Mouse (Mus musculus) spleen, postnatal 14 days (tissue): ENCODE measurements around the gene Hes6.

Experiments used
- DNase-seq, 2 experiments: peaks; one replicate each; pipeline ENCODE4 v3.0.0; 2021 to 2022; ENCODE audit warnings: low spot score in 2 of 2

Hes6 gene

DNA sequence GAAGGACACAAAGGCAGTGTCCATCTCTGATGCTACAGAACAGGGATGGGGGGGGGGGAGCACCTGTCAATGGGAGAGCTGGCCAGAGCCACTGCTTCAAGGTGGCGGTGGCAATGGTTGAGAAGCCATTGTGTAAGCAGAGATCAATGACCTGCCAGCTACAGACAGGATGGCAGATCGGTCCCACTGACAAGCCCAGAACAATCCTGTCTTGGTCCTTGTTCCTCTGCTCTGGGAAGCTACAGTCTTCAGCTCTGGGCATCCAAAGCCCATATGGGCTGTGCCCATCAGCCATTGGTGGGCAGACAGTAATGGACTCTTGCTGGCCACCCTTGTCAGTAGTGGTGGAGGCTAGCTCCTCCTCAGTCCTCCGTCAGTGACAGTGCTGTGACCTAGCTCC lies 28.0 kb upstream of the Hes6 start:
- no peak for DNase-seq

DNA sequence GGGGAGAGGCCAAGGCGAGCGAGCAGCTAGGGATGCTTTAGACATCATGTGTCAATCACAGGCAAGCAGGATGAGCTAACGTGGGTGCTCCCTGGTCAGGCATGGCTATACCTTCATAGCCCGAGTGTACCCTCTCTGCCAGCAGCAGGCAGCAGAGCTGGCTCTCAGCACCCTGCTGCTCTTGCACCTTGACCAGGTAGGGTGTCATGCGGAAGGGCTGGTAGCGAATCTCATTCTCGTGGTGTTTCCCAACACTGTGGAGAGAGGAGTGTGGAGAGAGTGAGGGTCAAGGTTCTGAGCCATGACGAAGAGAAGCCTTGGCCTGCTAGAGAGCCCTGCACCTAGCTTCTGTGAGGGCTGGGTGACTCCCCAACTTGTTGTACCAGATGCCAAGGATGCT lies 25.9 kb upstream of the Hes6 start:
- DNase-seq = no peak

DNA sequence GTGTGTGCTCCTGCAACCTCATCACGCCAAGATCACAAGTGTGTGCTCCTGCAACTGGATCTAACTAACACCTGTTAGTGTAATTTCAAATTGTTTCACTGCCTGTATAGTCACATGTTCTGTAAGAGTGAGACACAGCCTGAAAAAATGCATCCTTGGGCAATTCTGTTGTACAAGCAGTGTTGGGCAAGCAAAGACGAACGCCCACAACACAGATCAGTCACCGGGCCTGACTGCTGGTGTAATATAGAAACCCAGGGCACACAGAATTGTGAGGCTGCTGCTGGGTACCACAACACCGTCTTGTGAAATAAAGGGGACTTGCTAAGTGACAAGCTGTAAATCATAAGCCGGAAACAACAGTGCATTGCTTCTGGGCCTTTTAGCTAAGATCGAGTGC lies 23.7 kb upstream of the Hes6 start:
- no peak for DNase-seq

DNA sequence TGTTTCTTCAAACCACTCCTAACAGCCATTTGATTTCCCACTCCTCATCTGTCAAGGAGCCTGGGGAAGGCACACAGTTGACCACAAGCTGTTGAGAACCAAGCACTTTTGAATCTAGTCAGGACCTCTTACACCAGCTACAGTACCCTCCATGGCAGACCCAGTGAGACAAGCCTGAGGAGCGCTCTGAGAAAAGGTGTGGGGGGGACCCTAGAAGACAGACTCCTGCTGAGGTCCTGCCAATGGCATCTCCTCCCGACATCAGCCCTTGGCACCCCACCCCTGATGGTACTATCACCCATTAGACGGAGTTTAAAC lies 23.2 kb upstream of the Hes6 start:
- no peak for DNase-seq

DNA sequence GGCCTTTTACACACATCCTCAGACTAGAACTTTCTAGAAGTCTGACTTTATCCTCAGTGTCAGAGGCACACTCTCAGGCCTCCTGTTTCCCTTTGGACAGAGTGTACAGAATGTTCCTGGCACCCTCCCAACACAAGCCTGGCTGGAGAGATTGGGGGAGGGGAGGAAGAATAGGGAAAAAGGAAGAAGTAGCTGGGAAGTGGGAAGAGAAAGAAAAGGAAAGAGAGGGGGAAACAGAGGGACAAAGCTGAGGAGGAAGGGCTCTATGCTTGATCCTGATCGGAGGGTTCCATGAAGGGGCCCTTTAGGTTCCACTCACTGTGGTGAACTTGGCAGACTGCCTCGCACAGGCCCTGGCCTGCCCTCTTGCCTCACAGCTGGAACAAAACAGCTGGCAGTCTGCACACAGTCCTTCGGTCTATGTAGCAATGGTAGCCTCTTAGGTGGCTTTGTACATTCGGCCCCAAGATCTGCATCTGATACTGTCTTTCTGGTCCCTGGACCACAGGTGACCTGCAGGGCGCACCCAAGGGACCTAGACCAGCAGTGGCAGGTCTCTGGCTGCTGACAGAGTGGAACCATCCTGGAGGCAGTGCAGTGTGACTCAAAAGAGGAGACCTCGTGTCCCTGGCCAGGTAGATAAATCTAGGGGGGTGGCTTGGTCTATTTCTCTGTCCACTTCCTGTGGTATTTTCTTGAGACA lies 22.7 kb upstream of the Hes6 start:
- no peak for DNase-seq

DNA sequence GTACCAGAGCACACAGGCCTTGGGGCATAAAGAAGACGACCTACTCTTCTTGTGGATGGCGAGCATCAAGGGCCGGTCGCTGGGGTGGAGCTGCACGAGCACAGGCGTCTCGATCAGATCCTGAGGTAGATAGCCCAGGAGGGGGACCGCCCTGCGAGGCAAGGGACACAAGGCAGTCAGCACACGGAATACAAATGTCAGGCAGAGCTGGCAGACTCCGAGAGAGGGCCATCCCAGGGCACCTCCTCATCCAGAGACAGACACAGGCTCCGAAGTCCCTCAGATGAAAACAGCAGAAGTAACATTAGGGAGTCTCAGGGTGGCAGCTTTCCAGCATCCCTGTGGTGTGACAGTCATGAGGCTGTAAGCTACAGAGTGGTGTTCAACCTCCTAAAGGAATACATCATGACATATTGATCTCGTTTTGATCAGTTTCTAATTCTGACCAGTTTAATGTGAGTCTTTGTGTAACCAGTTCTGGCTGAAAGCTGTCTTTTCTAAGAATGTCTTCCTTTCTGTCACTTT lies 21.8 kb upstream of the Hes6 start:
- no peak for DNase-seq

DNA sequence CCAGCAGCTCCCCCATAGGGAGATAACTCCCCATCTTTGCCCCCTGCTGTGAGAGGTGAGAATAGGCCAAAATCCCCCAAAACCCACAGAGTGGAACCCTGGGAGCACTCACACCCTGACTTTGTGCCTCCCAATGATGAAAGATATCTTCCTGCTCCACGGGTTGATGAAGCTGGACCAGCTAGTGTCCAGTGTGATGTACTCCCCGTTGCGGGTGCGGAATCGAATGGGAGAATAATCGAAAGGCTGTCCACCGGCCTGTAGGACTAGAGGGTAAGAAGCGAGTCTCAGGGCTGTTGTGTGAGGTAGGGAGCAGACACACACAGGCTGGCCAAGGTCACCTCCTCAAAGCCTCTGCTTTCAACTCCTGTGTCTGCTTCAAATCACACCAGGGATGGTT lies 21.1 kb upstream of the Hes6 start:
- DNase-seq = no peak

DNA sequence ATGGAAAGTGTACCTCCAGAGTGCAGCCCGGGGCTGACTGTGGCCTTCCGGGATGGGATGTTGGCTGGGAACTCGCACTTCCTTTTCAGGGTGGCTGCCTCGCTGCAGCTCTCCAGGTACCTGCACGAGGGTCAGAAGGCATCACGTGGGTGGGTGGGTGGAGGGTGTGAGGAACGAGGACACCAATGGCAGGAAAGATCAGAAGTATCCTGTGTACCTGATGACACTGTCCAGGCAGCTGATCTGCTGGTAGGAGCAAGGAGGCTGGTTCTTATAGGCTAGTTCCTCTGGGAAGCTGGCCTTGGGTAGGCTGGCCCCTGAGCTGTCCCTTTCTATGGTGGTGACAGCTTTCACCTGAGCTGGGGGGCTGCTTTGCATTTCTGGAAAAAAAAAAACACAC lies 16.9 kb upstream of the Hes6 start:
- DNase-seq = no peak

DNA sequence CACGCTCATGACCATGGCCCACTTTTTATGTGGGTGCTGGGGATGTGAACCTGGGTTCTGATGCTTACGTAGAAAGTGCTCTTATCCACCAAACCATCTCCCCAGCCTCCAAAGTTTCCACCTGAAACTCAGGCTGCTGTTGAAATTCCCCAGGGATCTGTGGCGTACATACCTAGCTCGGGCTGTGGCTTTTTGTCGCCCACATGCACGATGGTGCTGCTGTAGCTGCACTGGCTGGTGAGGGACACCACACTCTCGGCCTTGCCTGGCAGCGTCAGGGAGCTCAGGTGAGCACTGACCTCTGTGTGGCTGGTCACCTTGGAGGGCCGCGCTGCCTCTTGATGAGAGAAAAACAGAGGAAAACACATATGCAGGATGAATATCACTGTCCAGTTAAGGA lies 15.4 kb upstream of the Hes6 start:
- no peak for DNase-seq

DNA sequence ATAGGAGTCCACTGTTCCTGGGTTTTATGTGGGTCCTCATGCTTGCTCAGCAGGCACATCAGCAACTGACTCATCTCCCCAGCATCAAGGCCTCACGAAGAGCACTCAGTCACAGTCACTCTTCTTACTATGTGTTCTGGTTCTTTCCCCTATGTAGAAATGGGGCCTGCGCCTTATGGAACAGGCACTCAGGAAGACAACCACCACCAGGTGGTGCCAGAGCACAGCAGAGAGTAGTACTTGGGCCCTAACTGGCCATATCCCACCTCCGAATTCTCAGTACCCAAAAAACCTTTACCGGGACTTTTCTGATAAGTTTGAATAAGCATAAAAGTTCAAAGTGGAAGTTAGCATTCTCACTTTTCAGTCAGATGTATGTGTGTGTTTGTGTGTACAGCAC lies 14.8 kb upstream of the Hes6 start:
- peak; percentile 50 to 76 for DNase-seq

DNA sequence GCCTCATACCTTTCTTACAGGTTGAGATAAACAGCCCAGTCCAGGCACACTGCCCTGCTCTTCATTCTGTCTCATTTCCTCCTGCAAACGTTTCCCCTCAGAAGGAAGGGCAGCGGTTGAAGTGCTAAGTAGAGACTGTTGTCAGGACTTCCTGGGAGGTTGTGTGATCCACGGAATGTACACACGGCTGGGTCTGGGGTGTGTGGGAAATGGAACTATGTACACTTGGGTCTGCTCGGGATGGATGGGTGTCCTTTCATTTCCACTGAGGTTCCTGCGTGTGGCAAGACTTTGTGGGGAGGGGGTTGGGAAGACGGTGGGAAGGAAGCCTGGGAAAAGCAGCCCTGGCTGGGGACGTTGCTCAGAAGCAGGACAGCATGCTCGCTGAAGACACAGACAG lies 12.6 kb upstream of the Hes6 start:
- no peak for DNase-seq

DNA sequence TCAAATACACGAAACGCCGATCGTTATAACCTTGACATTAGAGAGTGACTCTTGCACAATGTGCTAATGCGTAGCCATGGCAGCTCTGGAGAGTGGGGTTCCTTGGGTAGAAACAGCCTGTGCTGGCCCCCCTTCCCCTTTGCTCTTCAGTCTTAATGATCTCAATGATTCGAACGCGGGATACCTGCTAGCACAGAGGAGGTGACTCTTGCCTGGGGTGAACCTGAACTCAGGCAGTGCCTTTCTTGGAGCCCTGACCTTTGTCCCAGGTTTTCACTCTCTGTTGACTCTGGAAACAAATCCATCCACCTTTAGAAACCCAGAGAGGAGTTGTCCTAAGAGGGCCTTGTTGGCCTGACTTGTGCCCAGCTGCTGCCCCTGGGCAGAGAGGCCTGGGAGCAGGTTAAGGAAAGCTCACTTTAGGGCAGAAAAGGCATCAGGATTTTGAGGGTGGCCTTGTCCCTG lies 6.8 kb upstream of the Hes6 start:
- DNase-seq = no peak

DNA sequence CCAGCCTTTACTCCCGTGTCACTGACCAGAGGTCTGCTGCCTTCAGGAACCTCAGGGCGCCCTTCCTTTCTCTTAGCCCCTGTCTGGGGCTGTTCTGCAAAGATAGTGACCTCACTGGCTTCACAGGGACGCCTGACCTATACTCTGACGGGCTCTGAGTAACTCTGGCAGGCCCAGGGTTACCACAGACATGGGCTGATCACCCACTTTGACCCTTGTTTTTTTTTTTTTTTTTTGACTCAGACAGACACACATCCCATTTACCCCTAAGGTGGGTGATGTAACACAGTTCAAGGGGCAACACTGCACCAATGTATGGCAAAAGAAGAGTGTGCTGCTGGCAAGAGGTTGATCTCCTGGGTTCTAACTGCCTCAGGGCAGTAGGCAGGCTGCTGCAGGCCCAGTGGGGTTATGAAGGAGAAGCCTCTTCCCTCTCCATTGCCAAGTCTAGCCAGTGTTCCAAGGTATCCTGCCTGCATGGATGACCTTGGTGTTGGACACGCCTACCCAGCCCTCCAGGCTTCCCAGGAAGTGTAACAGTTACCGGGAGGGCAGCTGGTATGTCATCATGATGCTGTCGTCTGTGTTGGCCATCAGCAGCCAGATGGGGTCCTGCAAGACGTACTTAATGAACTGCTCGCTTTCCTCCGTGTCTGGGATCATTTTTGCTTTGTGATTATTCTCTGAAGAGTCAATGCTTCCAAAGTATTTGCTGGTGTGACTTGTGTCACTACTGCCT lies 6.2 kb upstream of the Hes6 start:
- no peak for DNase-seq

DNA sequence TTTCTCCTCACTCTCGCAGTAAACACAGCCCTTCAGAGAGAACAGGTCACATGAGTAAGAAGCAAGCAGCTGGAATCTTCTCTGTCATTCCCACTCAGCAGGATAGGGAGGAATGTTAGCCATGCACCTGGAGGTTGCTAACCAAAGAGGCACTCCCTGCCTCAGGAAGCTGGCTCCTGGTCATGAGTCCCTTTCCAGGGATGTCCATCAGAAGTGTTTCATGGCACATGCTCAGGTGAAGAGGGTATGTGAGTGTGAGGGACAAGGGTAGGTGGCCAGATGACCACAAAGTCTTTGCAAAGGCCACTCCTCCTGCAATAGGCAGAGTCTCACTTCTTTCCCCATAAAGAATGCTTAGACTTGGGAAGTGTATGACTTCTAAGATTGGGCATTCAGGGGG lies 4.2 kb upstream of the Hes6 start:
- DNase-seq = no peak

DNA sequence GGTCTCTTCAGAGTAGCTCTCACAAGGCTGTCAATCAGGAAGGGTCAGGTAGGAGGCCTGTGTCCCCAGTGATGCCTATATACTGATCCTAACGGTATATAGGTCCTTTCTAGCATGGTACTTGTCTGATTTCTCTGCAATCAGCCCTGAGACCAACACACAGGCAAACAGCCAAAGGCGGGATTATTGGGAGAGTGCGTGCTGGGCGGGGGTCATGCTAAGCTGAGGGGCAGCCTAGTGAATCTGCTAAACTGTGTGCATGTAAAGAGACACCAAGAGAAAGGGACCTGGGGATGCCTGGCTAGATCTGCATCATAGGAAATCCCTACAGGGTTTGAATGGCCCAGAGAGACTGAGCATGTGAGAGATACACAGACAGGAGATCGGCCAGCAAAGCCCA lies 1.5 kb upstream of the Hes6 start:
- DNase-seq = no peak

DNA sequence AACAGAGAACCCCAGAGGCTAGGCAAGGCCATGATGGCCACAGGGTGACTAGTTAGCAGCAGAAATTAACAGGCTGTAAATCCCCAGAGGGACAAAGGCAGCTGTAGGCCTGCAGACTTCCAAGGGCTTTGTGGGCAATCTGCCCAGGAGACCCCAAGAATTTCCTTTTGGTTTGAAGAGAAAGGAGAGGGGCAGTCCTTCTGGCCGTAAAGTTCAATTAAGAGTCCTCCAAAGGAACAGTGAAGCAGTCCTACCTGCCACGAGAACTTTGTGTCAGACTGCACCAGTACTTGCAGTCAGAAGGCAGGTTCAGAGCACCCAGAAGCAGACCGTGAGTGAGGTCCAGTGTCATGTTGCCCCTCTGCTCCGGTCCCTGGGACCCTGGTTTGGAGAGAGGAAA lies 1.1 kb upstream of the Hes6 start:
- no peak for DNase-seq

DNA sequence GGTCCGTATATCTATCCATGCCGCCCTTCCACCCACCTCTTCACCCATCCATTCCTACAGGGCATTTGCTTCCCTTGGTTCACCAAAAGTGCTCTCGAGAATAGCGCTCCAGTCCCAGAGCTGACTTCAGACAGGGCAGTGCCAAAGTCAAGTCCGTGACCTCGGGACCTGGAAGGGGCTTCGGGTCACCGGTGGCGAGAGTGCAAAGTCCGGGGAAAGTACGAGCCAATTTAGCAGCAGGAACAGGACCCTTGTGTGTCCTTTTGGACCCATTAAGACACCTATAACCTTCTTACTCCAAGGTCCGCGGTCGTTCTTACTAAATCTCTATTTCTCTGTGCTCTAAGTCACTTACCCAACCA lies 321 bp downstream of the Hes6 start:
- no peak for DNase-seq

DNA sequence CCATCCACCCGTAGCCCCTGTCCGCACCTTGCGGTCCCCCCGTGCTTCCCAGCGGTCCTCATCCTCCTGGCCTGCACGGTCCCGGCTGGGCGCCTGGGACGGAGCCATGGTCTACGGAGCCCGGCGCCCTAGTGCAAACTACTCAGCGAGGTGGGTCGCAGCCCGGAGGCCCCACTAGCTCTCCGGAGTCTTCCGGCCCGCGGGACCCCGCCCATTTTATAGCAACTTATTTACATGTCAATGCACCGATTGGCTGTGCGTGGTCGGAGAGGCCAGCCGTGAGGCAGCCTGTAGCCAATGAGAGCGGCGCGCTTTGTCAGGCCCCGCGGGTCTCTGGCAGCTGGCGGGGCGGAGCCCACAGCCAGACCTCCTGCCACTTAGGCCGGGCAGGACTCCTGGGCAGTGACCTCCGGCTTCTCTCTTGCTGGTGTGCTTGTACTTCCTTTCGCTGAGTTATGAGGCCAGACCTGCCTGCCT lies 770 bp downstream of the Hes6 start:
- DNase-seq = peak; percentile 82 to 84

DNA sequence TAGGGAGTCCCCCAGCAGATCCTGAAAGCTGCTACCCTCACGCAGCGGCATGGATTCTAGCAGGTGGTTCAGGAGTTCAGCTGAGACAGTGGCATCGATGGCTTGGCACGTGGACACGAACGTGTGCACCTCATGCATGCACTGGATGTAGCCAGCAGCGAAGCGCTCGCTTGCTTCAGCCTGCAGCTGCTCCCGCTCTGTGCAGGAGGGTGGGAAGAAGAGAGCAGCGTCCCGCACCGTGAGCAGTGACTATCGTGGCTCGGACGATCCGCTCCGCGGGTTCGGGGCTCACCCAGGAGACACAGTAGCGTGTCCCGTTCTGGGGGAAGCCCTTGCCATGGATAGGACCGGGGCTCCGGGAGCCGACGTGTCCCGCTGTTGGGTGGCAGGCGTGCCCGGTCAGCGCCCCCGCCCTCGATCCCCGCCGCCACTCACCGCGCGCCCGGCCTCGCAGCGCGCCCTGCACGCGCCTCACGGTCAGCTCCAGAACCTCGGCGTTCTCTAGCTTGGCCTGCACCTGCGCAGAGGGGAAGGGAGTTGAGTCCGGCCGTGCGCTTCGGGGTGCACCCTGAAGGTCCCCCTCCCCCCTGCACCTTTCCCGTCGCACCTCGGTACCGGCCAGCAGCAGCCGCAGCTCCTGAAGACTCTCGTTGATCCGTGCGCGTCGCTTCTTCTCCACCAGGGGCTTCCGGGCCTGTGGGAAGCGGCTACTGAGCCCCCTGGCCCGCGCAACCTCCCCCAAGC lies 1.4 kb downstream of the Hes6 start:
- DNase-seq = peak in 1 of 2 experiments; percentile 11

DNA sequence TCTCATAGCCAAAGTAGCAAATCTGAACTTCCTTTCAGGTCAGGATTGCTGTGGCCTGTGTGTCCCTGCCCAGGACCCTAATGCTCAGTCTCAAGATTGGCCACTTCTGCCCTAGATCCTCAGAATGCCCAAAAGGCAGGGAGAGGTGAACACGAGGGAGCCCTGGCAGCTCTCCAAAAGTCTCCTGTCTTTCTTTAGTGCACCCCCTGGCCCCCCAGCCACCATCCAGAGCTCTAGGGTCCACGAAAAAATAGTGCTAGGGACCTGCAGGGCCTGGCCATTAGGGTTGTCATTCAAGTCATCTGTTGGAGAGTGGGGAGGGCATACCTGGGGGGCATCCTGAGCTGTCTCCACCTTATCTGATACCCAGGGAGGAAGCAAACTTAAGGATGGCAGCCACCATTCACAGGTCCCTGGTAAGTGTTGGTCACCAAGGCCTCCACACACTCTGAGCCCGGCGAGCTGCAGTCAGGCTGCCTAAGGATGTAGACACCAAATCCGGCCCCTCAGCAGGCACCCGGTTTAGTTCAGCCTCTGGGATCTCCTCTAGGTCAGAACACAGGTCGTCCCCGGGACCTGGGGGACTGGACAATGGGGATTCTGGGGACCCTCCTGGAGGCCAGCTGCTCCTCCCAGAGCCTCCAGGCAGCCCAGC lies 2.1 kb downstream of the Hes6 start:
- DNase-seq = no peak

DNA sequence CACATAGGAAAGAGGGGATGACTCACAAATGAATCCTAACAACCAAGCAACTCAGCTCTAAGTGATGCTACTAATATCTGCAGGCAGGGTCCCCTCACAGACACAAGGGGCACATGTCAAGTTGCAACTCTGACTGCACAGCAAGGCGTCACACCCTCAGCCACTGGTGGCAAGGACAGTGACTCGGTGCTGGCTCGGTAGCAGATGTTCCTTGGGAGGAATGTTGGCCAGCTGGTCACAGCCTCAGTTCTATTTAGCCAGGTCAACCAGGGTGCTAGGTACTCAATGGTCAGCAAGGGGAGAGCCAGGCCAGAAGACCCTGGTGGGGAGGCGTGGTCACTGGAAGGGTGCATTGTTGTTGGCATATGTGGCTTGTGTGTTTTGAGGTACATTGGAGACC lies 6.0 kb downstream of the Hes6 start:
- no peak for DNase-seq
